Mouse (Mus musculus): Measurements from ENCODE around the gene Abcc6. TPM values are rescaled to one million over a fixed set of nuclear protein-coding genes. Genes with fewer than 3 reads are reported as not detected.

Abcc6 gene
- total and polyA plus RNA-seq, 2 experiments from 2014 or later, result 0.89 to 2.1 TPM

DNA sequence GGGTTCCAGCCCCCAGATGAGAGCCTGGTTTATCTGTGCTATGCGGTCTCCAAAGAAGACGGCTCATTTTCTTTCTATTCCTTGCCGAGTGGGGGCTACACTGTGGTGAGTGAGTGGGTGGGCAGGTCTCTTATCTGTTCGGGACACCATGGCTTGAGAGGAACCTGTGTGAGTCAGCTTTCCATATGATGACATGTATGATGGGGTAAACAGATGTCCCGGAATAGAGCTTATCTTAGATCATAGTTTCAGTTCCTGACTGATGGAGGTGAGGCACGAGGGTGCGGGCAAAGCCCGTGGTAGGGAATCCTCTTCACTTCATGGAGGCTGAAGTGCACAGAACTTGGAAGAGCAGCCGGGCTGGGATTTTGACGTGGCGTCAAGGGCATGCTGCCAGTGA lies 15.8 kb upstream of the Abcc6 start:
- TF ChIP-seq CTCF (IDR thresholded peaks at IDR 0.05), result no peak
- 95% methylated on average over 11 of the region's 11 CpGs for WGBS
- DNase-seq (ENCODE audit: low spot score) (no peak), ATAC-seq (ENCODE audit: low FRiP score) (no peak)
- Histone ChIP-seq H3K9me3 (ENCODE audit: low read length) (no peaks in the 10 kb centered on the region), H3K36me3 (ENCODE audit: insufficient read depth, low read length) (peaks cover 69% of the 10 kb centered on the region), H3K27ac (ENCODE audit: low read depth, low read length) (no peak overlapping the region), H3K4me2 (ENCODE audit: low read depth, low read length, poor library complexity, severe bottlenecking) (no peak overlapping the region), H3K4me3 (ENCODE audit: low read depth, low read length) (no peak overlapping the region), H3K4me1 (ENCODE audit: insufficient read depth, low read length) (no peaks in the 10 kb centered on the region), H3K9ac (replicated peaks; ENCODE audit: low read length, poor library complexity, severe bottlenecking) (no peak overlapping the region), H3K27me3 (ENCODE audit: insufficient read depth, low read length) (no peaks in the 10 kb centered on the region)

DNA sequence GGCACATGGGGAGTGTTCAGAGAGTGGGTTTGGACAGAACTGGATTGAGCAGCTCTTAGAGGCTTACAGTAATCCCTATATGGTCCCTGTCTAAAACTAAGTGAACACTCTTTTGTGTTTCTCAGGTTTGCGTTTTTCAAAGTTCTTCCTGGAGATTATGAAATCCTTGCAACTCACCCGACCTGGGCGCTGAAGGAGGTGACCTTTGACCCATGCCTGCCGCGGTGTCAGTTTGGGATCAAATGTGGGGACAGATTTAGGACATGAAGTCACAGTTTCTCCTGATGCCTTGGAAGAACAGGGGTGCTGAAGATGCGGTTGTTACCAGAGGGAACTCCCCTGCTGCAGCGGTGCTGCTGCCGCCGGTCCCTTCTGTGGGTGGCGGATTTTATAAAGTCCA lies 14.0 kb upstream of the Abcc6 start:
- Histone ChIP-seq H3K36me3 (ENCODE audit: insufficient read depth, low read length) (peaks cover 70% of the 10 kb centered on the region), H3K9me3 (ENCODE audit: low read length) (no peaks in the 10 kb centered on the region), H3K27me3 (ENCODE audit: insufficient read depth, low read length) (no peaks in the 10 kb centered on the region), H3K27ac (ENCODE audit: low read depth, low read length) (no peak overlapping the region), H3K9ac (replicated peaks; ENCODE audit: low read length, poor library complexity, severe bottlenecking) (no peak overlapping the region), H3K4me3 (ENCODE audit: low read depth, low read length) (no peak overlapping the region), H3K4me2 (ENCODE audit: low read depth, low read length, poor library complexity, severe bottlenecking) (no peak overlapping the region), H3K4me1 (ENCODE audit: insufficient read depth, low read length) (no peaks in the 10 kb centered on the region)
- DNase-seq (ENCODE audit: low spot score), result no peak
- 89% methylated on average over 10 of the region's 10 CpGs for WGBS
- TF ChIP-seq CTCF (IDR thresholded peaks at IDR 0.05), result no peak
- no peak for ATAC-seq (ENCODE audit: low FRiP score)

DNA sequence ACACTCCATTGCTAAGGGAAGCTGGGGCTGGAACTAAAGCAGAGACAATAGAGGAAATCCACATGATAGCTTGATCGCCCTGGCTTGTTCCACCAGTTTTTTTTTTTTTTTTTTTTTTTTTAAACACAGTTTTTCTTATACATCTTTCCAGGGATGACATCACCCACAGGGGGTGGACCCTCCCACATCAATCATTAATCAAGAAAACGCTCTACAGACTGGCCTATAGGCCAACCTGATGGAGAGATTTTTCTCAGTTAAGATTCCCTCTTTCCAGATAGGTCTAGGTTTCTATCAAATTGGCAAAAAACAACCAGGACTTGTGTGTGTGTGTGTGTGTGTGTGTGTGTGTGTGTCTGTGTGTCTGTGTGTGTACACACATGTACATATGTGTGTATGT lies 9.8 kb upstream of the Abcc6 start:
- ATAC-seq (ENCODE audit: low FRiP score) (no peak), DNase-seq (ENCODE audit: low spot score) (no peak)
- H3K9ac ChIP-seq (replicated peaks; ENCODE audit: low read length, poor library complexity, severe bottlenecking), result no peak overlapping the region
- H3K36me3 ChIP-seq (ENCODE audit: insufficient read depth, low read length), result peaks cover 59% of the 10 kb centered on the region
- H3K9me3 ChIP-seq (ENCODE audit: low read length), result no peaks in the 10 kb centered on the region
- 0 out of 2 replicates have a peak, but pooled peaks cover 2% of the 10 kb centered on the region for H3K4me1 ChIP-seq (ENCODE audit: insufficient read depth, low read length)
- no peak for TF ChIP-seq CTCF (IDR thresholded peaks at IDR 0.05)
- no peak overlapping the region for H3K4me3 ChIP-seq (ENCODE audit: low read depth, low read length)
- H3K27me3 ChIP-seq (ENCODE audit: insufficient read depth, low read length), result no peaks in the 10 kb centered on the region
- WGBS, result 55% methylated on average over 2 of the region's 2 CpGs
- H3K27ac ChIP-seq (ENCODE audit: low read depth, low read length), result no peak overlapping the region
- H3K4me2 ChIP-seq (ENCODE audit: low read depth, low read length, poor library complexity, severe bottlenecking), result no peak overlapping the region

DNA sequence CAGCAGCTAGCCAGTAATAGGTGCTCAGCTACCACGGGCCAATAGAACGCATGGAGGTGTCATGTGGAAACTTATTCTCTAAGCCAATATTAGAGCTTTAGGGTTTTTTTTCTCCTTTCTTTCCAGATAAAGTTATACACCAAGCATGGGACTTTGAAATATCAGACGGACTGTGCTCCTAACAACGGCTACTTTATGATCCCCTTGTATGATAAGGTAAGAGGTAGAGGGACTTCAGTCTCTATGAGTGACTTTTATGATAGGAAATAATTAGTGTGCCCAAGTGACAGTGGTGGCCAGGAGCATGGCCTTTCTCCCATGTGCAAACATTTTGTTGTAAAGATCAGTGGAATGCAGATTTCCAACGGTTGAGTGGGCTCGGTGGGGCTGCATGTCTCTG lies 7.3 kb upstream of the Abcc6 start:
- H3K27me3 ChIP-seq (ENCODE audit: insufficient read depth, low read length), result no peaks in the 10 kb centered on the region
- H3K9me3 ChIP-seq (ENCODE audit: low read length), result no peaks in the 10 kb centered on the region
- H3K4me3 ChIP-seq (ENCODE audit: low read depth, low read length), result no peak overlapping the region
- H3K36me3 ChIP-seq (ENCODE audit: insufficient read depth, low read length), result peaks cover 38% of the 10 kb centered on the region
- H3K27ac ChIP-seq (ENCODE audit: low read depth, low read length), result no peak overlapping the region
- WGBS, result 96% methylated on average over 6 of the region's 6 CpGs
- no peak for ATAC-seq (ENCODE audit: low FRiP score)
- no peak overlapping the region for H3K9ac ChIP-seq (replicated peaks; ENCODE audit: low read length, poor library complexity, severe bottlenecking)
- no peak for DNase-seq (ENCODE audit: low spot score)
- no peak for TF ChIP-seq CTCF (IDR thresholded peaks at IDR 0.05)
- no peak overlapping the region for H3K4me2 ChIP-seq (ENCODE audit: low read depth, low read length, poor library complexity, severe bottlenecking)
- peaks cover 8% of the 10 kb centered on the region; the same call in 1 of the 2 replicates for H3K4me1 ChIP-seq (ENCODE audit: insufficient read depth, low read length)

DNA sequence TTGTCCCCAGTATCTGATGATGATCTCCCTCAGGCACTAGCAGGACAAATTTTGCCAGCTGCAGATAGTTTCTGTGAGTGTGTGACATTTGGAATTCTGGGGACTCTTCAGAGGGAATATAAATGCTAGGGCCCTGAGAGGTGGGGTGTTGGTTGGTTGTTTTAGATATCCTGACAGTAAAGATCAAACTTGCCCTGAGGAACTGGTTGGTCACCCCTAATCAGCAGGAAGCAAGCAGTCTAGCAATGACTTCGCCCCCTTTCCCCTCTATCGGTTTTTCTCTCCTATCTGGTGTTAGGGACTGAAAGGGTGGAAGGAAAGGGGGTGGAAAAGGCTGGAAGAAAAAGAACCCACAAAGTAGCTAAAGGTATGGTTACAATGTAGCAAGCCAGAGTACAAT lies 5.4 kb upstream of the Abcc6 start:
- ATAC-seq (ENCODE audit: low FRiP score), result no peak
- Histone ChIP-seq H3K4me1 (ENCODE audit: insufficient read depth, low read length) (peaks cover 8% of the 10 kb centered on the region; the same call in 1 of the 2 replicates), H3K9ac (replicated peaks; ENCODE audit: low read length, poor library complexity, severe bottlenecking) (no peak overlapping the region), H3K4me3 (ENCODE audit: low read depth, low read length) (0 out of 2 replicates have a peak overlapping the region, but pooled peaks have one; percentile 83), H3K4me2 (ENCODE audit: low read depth, low read length, poor library complexity, severe bottlenecking) (no peak overlapping the region), H3K9me3 (ENCODE audit: low read length) (no peaks in the 10 kb centered on the region), H3K27ac (ENCODE audit: low read depth, low read length) (no peak overlapping the region), H3K27me3 (ENCODE audit: insufficient read depth, low read length) (no peaks in the 10 kb centered on the region), H3K36me3 (ENCODE audit: insufficient read depth, low read length) (peaks cover 20% of the 10 kb centered on the region)
- 85% methylated on average over 2 of the region's 2 CpGs for WGBS
- no peak for TF ChIP-seq CTCF (IDR thresholded peaks at IDR 0.05)
- no peak for DNase-seq (ENCODE audit: low spot score)

DNA sequence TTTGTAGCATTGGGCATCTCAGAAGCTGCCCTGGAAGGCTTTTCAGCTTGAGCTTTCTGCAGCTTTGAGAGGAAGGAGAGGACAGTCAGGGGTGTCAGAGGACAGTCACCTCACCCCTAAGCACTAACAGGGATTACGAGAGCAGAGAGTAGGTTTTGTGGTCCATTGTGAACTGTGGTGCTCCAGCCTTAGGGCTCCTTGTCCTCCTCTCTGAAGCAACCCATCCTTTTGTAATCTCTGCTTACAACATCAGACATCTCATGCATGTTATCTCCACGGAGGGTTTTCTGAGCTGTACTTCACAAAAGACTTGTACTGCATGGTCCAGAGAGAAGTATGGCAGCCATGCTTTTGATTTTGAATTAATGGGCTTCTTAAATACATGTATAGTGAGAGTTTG lies 4.9 kb upstream of the Abcc6 start:
- peak overlapping the region; percentile 83; the same call in 1 of the 2 replicates for H3K4me3 ChIP-seq (ENCODE audit: low read depth, low read length)

More for the DNA sequence above, 4.9 kb upstream of the Abcc6 start:
- Histone ChIP-seq H3K4me2 (ENCODE audit: low read depth, low read length, poor library complexity, severe bottlenecking) (peak overlapping the region; percentile 62), H3K27ac (ENCODE audit: low read depth, low read length) (no peak overlapping the region), H3K9me3 (ENCODE audit: low read length) (no peaks in the 10 kb centered on the region), H3K4me1 (ENCODE audit: insufficient read depth, low read length) (peaks cover 8% of the 10 kb centered on the region; the same call in 1 of the 2 replicates), H3K36me3 (ENCODE audit: insufficient read depth, low read length) (peaks cover 16% of the 10 kb centered on the region), H3K9ac (replicated peaks; ENCODE audit: low read length, poor library complexity, severe bottlenecking) (peak overlapping the region; percentile 72; the same call in 1 of the 2 replicates), H3K27me3 (ENCODE audit: insufficient read depth, low read length) (no peaks in the 10 kb centered on the region)
- no peak for DNase-seq (ENCODE audit: low spot score)
- TF ChIP-seq CTCF (IDR thresholded peaks at IDR 0.05), result no peak
- ATAC-seq (ENCODE audit: low FRiP score), result no peak
- 76% methylated on average over 2 of the region's 2 CpGs for WGBS

All from midbrain, postnatal 0 days (tissue).